Mouse (Mus musculus) heart, adult 11 months (tissue): ENCODE results near the gene Slc13a3.

ENCODE experiments used
- DNase-seq: peaks from one replicate; pipeline ENCODE4 v3.0.0; 2022

Slc13a3 gene

GRCm38 (mm10) chr2:165360861-165361260, 112.2 kb downstream of the Slc13a3 start:
- DNase-seq = peak; percentile 93
